Comparison of ENCODE assay signal across 22 mouse cellular contexts in the genomic region with DNA sequence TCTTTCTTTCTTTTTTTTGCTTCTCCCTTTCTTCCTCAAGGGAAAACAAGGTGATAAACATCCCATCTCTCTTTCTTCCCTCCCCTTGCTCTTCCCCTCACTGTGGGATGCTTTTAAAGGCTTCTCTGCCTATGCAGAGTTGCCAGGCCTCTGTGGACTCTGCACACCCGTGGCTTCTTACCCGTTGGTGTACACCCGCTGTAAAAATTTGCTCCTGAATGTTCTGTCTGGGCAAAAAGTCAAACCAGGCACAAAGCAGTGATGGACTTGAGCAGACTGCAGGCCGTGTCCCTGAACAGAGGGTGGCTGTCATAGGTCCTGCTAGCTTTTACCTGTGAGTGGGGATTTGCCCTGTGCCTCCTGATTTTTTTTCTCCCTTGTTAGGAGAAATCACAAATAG.
DNase-seq lines count a peak whose midpoint lies in the region; ATAC-seq and TF ChIP-seq lines count a peak whose summit lies in the region.
"Had no signal": no experiment of that assay in that cellular context is flagged by ENCODE, and none has a peak within 500 bp of the region (broad histone marks: within the 10 kb centered on the region; RNA-seq: fewer than 3 reads in every experiment).

No protein-coding gene starts in this region.

- peak; percentile 42 for DNase-seq in cerebellum, adult 11-12 months
- DNase-seq in cerebellum, adult 11 months: no peak
- DNase-seq in heart, adult 11 months: no peak
- peak; percentile 27 for DNase-seq in kidney, adult 2 months
- no peak for DNase-seq in kidney, postnatal 4 days
- no peak for DNase-seq in neural tube, embryonic 10.5 days (ENCODE audit: extremely low spot score, low spot score)
- DNase-seq: adrenal gland, postnatal 10 days; embryo, embryonic 11 days; gastrocnemius, postnatal 36 days; layer of hippocampus, postnatal 36 days; lung, adult 18-20 months; right cerebral cortex, postnatal 4 days had no signal

- no peak for TF ChIP-seq CTCF in kidney, adult 2 months (conservative IDR thresholded peaks at IDR 0.05; ENCODE audit: insufficient read depth, insufficient read length, low read depth, low read length)

- peak overlapping the region; percentile 76 for H3K27ac ChIP-seq in heart, embryonic 12.5 days (ENCODE audit: poor library complexity, severe bottlenecking)
- H3K27ac ChIP-seq in kidney, adult 2 months (ENCODE audit: insufficient read depth, low read depth, low read length): no peak overlapping the region
- H3K27ac ChIP-seq in neural tube, embryonic 13.5 days (replicated peaks): 0 out of 2 replicates have a peak overlapping the region, but pooled peaks have one; percentile 42
- H3K27ac ChIP-seq: limb, embryonic 13.5 days; midbrain, embryonic 10.5 days had no signal

- no peaks in the 10 kb centered on the region for H3K9me3 ChIP-seq in heart, embryonic 12.5 days (replicated peaks)
- H3K9me3 ChIP-seq in neural tube, embryonic 13.5 days: no peaks in the 10 kb centered on the region
- H3K9me3 ChIP-seq: intestine, embryonic 15.5 days; kidney, embryonic 15.5 days; limb, embryonic 13.5 days; midbrain, embryonic 10.5 days had no signal

- H3K9ac ChIP-seq in heart, embryonic 12.5 days: no peak overlapping the region
- no peak overlapping the region for H3K9ac ChIP-seq in neural tube, embryonic 13.5 days
- H3K9ac ChIP-seq: hindbrain, embryonic 14.5 days; intestine, embryonic 15.5 days; kidney, embryonic 15.5 days; limb, embryonic 13.5 days had no signal

- TF ChIP-seq POLR2A in kidney, adult 2 months (IDR thresholded peaks at IDR 0.05; ENCODE audit: low read depth, low read length): no peak

- H3K27me3 ChIP-seq in heart, embryonic 12.5 days (replicated peaks): no peaks in the 10 kb centered on the region
- H3K27me3 ChIP-seq in kidney, adult 2 months (replicated peaks; ENCODE audit: control insufficient read depth, insufficient read depth, low read length): no peaks in the 10 kb centered on the region
- no peaks in the 10 kb centered on the region for H3K27me3 ChIP-seq in neural tube, embryonic 13.5 days
- H3K27me3 ChIP-seq: intestine, embryonic 15.5 days; kidney, embryonic 15.5 days; limb, embryonic 13.5 days; Patski had no signal

- no peak overlapping the region for H3K4me2 ChIP-seq in heart, embryonic 12.5 days
- H3K4me2 ChIP-seq in neural tube, embryonic 13.5 days: no peak overlapping the region
- H3K4me2 ChIP-seq: hindbrain, embryonic 14.5 days; intestine, embryonic 15.5 days; kidney, embryonic 15.5 days; limb, embryonic 13.5 days had no signal

- H3K4me1 ChIP-seq in heart, embryonic 12.5 days (replicated peaks): peaks cover 46% of the 10 kb centered on the region
- H3K4me1 ChIP-seq in kidney, adult 2 months (ENCODE audit: control insufficient read depth, insufficient read depth, low read length): peaks cover 12% of the 10 kb centered on the region
- H3K4me1 ChIP-seq in neural tube, embryonic 13.5 days (replicated peaks): peaks cover 53% of the 10 kb centered on the region

- no peak overlapping the region for H3K4me3 ChIP-seq in heart, embryonic 12.5 days
- no peak overlapping the region for H3K4me3 ChIP-seq in kidney, adult 2 months (ENCODE audit: insufficient read depth, low read depth, low read length)
- no peak overlapping the region for H3K4me3 ChIP-seq in neural tube, embryonic 13.5 days
- H3K4me3 ChIP-seq: intestine, embryonic 15.5 days; kidney, embryonic 15.5 days; limb, embryonic 13.5 days; midbrain, embryonic 10.5 days had no signal

- no peak for ATAC-seq in heart, embryonic 12.5 days (ENCODE audit: insufficient number of reproducible peaks, low FRiP score)
- ATAC-seq in neural tube, embryonic 13.5 days (ENCODE audit: low read depth): no peak
- ATAC-seq: CD4-positive, CD25-positive, alpha-beta regulatory T cell, adult 4 months; forebrain, embryonic 16.5 days; intestine, embryonic 15.5 days had no signal

- WGBS in heart, embryonic 12.5 days: 68% methylated on average over 4 of the region's 4 CpGs
- WGBS in kidney, adult 2 months: 31% methylated on average over 4 of the region's 4 CpGs
- 59% methylated on average over 4 of the region's 4 CpGs for WGBS in neural tube, embryonic 13.5 days

- H3K36me3 ChIP-seq in heart, embryonic 12.5 days: no peaks in the 10 kb centered on the region
- H3K36me3 ChIP-seq in kidney, adult 2 months (ENCODE audit: control insufficient read depth, insufficient read depth, low read length): no peaks in the 10 kb centered on the region
- no peaks in the 10 kb centered on the region for H3K36me3 ChIP-seq in neural tube, embryonic 13.5 days
- H3K36me3 ChIP-seq: intestine, embryonic 15.5 days; kidney, embryonic 15.5 days; limb, embryonic 13.5 days; midbrain, embryonic 10.5 days had no signal

Comparison
In these comparisons a context has a peak if more than half of its experiments do, and no peak if none do; other contexts are left out.
1. DNase-seq: peak in cerebellum, adult 11-12 months (single experiment) and kidney, adult 2 months (single experiment); none in cerebellum, adult 11 months (single experiment), heart, adult 11 months (single experiment), kidney, postnatal 4 days (0 of 2) and neural tube, embryonic 10.5 days (single experiment).